Mouse (Mus musculus): ENCODE measurements around the gene Ptpn3.
A peak's percentile ranks its signal among the peaks of the same experiment; 100 is the strongest.

Ptpn3 gene

DNA sequence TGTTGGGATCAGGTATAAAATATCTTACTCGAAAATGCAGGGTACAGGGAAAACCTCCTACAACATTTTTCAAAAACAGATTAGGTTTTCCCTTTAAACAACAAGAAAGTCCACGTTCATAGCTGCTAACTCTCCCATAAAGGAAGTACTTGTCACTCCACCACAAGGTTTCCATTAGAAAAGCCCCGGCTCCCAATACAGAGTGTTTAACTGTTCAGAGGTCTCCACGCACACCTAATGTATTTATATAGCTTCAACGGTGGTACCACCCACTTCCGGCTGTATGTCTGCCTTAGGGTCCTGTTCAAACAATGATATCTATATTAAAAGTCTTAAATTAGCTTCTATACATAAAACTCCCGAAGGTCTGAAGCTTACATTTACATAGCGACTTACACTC is 39.2 kb downstream of the Ptpn3 start:
- DNase-seq, result no peak

DNA sequence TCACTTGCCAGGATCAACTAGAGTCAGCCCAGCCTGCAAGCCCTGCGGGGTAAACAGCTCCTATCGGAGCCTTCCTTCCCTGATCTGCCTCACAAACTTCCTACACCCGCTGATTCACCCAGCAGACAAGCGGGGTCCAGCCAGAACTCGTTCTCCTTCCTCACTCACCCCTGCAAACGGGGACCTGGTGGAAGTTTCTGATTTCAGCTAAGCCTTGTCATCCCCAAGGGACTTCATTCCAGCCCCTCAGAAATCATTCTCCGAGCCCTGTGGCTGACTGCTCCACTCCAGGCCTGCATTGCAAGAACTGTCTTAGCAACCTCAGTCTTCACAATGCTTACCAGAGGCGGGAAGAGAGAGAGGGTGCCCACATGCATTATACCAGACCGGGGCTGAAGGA is 39.8 kb downstream of the Ptpn3 start:
- no peak for DNase-seq

DNA sequence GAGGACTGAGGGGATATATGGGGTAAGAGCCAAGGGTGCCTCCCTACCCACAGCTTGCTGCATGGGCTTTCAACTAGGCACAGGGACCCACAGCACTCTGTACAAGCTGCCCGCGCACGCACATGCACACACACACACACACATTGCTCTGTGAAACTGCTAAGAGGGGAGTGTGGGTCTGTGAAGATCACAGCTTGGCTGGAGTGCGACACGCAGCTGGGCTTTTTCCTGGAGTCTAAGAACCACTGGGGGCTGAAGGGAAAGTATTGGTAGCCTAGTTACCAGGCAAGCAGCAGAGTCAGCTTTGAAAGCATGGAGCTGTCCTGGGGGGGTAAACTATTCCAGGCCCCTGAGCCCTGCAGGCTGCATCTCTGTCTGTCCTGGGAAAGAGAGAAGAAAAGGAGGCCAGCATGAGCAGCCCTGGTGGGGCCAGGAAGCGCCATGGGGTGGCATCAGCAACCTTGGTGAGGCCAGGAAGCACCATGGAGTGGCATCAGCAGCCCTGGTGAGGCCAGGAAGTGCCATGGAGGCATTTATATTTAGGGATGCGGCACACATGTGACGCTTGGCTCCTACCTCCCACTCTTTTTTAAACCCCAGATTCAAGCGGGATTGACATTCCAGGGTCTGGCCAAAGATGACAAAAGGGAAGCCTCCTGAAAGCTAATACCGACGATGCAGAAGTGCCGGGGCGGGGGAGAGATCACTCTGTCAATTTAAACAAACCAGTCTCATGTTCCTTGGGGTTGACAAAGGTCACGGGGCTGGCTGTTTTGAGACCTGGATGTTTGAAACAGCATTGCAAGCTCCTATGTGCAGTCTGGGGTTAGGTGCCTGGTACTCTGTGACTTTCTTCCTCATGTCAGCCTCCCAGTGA is 43.2 kb downstream of the Ptpn3 start:
- no peak for DNase-seq

DNA sequence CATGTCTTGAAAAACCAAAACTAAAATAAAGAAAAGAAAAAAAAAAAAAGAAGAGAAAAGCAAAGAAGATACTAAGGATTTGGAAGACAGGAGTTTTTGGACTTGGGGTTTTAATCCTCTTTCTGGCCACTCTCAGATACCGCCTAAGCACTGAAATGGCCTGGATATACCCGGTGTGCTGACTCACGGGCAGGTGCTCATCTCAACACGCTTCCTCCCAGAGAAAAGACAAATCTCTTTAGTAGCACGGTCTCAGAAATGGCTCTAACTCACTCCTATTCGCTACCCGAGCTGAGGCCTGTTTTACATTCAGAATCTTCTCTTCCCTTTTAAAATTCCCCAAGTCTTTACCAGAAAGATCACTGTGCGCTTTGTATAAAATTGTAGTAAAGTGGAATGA is 44.2 kb downstream of the Ptpn3 start:
- DNase-seq, result no peak

DNA sequence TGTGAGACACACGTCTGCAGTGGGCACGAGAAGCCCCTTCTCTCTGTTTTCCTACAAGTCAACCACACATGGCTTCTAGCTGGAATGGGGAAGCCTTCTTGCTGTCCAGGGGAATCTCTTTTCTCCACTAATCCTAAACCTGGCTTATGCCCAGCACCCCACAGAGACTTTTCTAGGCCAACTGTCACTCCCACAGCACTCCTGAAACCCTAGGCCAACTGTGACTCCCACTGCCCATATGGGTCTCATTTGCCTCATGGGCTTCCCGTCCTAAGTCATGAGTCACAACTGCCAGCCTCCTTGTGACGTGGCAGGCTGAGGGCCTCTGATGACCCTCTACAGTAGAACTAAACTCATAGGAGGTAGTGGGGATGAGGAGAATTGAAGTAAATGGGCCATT is 44.9 kb downstream of the Ptpn3 start:
- DNase-seq, result no peak

DNA sequence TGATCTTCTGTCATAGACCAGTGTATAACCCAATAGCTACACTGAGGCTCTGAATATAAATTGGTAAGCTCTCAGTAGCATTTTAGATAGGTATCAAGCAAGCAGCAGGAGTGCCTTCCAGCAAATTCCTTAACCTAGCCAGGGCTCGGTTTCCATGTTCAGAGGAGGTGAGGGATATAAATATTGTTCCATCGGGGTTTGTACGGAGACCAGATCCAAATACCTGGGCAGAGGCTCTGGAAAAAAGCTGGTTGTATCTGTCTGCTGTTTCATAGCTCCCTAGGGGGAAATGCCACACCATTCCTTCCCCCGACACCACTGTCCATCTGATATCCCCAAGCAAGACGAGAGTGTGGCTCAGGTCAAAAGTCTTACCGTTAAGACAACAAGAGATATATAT is 47.2 kb downstream of the Ptpn3 start:
- no peak for DNase-seq

DNA sequence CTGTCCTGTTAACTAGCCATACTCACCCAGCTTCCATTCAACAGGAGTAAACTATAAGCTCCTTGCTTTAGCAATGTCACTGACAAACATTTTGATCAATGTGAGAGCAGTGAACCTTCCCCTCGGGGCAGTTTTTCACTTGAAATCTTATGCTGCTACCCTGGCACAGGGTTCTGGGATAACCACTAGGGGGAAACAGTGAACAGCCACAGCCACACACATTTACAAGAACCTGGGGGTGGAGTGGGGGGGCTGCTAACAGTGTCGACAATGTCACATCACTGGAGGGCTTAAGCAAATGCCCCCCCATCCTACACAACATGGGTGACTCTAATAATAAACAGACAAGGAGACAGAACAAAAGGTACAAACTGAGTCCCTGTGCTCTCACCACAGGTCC is 51.0 kb downstream of the Ptpn3 start:
- DNase-seq, result peak; percentile 33

DNA sequence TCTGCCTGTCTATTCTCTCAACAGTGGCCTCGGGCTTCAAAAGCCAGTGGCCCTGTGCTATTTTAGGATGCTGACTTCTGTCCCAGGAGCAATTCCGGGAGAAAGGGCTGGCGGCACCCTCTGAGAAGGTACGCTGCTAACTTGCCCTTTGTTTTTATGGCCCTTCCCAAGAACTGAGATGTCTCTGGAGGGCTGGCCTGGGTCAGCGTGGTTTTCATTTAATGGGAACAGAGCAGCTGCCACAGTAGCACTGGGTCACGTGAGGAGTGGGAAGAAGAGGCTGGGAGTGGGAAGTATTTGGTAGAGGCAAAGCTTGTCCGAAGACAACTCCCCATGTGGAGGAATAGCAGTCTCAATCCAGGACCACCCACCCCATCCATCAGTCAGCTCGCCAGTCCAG is 52.5 kb downstream of the Ptpn3 start:
- no peak for DNase-seq

DNA sequence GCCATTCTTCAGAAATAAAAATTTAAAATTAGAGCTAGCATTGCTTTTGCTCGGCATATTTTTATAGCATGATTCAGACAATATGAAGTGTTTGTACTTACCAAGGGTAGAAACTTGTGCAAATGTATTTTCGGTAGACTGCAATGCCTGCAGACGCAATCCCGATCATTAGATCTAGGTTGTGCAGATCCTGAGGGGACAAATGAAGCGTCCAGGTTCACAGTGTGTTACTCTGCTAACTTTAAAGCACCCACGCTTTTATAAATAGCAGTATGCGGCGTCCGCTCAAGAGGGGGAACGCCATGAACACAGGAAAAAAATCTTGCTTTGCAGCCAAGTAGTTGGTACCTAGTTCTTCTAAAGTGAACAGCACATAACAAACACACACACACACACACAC is 56.8 kb downstream of the Ptpn3 start:
- no peak for DNase-seq

DNA sequence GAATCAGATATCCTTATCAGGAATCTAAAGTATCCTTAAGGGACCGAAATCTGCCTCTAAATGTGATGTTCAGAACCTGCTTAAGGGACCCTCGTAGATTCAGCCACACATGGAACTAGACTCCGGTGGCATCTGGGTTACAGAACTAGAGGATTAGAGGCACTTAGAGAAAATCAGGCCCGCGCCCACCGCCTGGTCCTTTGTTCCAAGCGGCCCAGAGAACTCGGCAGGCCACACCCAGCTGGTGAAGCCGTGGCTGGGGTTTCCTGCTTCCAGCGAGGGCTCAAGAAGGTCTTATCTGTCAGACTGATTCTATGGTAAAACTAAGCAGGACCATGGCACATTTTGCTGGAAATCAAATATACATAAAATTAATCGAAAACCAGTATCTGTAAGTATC is 58.3 kb downstream of the Ptpn3 start:
- DNase-seq, result no peak

DNA sequence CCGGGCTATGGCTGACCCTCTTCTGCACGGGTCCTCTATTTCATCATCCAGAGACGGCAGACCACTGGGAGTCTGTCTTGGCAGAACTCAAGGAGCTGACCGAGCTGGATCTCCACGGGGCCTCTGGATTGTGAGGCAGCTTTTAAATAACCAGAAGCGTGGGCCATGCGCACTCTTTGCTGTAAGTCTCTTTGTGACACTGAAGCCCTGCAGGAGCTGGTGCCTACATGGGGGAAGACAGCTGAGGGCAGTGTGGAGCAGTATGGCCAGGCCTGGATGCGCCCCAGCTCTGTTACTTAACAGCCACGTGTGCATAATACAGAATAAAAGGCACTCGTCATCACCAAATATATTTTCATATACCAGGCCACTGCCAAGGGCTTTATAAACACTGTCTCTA is 60.7 kb downstream of the Ptpn3 start:
- DNase-seq, result no peak

DNA sequence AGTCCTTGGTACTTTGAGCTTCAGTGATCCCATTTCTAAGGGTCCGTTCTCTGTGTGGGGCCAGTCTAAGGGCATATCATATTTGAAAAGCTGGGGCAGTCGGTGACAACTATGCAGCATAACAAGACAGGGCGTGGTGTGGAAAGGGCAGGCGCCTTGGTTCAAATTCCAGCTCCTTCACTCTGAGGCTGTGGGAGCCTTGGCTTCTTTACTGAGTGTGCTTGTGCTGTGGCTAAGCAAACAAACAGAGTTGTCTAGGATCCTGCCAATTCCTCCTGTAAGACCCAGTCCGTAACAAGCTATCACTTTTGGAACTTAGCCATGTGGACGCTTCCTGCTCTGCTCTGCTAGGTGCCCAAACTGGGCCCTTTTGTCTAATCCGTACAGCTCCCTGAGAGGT is 61.5 kb downstream of the Ptpn3 start:
- no peak for DNase-seq

DNA sequence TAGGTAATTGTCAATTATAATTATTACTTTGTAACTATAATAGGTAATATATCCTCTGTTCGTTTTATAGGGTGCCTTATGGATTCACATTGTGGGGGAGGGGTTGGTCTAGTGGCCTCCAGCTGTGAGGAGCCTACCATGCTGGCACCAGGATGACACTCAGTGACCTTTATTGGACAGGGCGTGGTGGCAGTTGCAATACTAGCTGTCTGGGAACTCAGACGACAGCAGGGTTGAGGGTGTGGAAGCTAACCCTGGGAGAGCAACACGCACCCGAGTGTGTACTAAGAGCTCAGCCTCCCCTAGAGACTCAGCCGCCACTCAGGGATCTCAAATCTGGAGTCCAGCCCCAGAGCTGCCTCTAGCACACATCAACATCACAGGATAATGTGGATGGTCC is 62.5 kb downstream of the Ptpn3 start:
- no peak for DNase-seq

DNA sequence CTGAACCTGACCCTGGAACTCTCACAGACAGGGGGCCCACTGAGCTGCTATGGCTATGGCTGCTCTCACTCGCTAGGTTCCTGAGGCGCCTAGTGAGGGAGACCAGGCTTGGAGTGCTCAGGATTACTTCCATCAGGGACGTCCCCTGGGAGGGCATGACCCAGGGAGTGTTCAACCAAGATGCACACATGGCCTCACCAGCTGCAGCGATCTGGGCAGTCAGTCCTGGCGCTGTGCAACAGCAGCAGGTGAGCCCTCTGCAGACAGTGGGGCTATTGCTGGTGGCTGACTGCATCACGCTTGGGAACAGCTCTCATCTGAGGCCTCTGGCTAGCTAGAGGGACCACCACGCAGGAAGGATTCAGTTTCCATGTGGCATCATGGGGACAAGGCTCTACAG is 63.5 kb downstream of the Ptpn3 start:
- DNase-seq, result no peak

DNA sequence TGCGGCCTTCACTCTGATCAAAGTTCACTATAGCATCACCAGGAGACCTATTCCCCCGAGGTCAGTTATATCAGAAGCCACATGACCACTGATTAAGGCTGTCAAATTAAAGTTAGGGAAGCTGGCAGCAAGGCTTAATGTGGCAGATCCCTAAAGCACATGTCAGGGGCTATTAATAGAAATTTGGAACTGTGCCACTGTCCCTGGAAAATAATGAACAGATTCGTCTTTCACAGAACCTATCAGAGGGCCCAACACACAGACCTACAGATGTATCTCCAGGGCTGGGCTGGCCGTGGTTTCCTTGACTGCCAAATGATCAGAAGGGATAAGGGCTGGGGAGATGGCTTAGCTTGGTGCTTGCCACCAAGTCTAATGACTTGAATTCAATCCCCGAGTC is 65.1 kb downstream of the Ptpn3 start:
- no peak for DNase-seq

DNA sequence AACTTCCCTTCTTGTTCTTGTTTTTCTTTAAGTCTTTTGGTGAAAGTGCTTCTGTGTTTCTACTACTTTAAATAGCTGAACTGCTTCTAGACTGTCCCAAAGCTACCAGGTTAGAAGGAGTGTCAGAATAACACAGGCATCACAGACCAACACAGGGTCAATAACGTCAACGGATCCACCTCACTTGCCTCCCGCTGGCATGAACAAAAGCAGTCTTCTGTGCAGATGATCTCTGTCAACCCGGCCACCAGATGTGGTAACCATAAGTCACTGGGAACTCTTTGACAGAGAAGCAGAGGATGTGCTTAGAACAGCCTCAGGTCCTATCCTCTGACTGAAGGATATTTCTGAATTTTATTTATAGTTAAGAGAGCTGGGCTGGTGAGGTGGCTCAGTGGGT is 65.9 kb downstream of the Ptpn3 start:
- DNase-seq, result no peak

DNA sequence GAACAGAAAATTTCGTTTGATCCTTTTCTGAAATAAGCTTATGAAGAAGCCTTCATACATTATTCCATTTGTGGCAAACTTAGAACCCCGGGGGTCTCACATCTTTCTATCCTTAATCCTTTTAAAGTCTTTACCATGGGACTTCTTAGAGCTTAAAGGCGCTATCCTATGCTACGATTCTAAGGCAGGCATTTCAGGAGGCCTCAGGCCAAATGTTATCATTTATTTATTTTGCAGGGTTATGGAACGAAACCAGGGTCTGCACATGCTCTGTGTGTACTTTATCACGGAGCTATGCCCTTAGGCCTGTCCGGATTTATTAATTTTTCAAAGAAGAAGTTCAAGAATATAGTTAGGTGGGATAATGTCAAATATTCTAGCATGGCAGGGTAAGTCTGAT is 67.3 kb downstream of the Ptpn3 start:
- no peak for DNase-seq

DNA sequence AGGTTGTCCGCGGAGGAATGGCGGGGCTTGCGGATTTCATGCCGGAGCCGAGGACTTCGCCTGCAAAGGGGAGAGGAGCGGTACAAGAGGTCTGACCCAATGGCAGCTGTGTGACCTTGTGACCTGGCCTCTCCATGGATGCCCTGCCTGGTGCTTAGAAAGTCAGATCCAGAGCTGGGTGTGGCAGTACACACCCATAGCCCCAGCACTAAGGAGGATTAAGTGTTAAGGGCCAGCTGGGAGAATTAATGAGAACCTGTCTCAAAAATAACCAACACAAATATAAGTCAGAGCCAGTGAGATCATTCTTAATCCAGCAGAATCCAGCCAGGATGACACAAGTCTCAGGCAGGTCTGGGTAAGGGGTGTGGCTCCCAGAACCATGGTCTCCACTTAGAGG is 69.2 kb downstream of the Ptpn3 start:
- DNase-seq, result no peak

DNA sequence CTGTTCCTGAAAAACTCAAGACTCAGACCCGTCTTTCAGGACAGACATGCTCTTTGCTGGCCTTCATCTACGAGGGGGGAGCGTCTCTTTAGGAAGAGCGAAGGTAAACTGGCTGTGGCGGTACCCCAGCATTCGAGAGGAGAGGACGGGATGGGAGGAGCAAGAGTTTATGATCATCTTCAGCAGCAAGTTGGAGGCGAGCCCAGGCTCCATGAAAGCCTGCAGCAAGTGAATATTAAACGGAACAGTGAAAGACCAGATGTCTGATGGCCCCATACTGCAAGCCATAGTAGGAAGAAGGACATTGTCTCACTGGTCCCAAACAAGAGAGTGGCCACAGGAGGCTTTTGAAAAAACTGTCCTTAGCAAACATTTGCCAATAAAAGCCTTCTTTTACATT is 70.3 kb downstream of the Ptpn3 start:
- DNase-seq, result no peak

DNA sequence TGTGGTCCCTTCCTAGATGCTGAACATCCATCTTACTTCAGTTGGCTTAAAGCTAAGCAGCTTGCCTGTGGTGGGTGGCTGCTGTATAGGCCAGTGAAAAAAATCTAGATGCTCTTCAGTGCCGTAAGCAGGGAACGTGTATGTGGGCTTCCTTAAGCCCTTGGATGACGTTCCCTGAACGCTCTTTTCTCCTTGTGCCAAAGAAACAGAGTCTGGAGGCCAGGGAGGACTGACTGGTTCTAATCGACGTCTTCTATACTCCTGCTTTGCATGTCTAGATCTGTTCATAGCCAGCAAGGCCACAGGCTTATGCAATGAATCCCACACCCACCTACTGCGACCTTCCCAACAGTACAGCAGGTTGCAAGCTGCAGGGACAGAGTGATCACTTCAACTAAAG is 71.3 kb downstream of the Ptpn3 start:
- DNase-seq, result no peak

DNA sequence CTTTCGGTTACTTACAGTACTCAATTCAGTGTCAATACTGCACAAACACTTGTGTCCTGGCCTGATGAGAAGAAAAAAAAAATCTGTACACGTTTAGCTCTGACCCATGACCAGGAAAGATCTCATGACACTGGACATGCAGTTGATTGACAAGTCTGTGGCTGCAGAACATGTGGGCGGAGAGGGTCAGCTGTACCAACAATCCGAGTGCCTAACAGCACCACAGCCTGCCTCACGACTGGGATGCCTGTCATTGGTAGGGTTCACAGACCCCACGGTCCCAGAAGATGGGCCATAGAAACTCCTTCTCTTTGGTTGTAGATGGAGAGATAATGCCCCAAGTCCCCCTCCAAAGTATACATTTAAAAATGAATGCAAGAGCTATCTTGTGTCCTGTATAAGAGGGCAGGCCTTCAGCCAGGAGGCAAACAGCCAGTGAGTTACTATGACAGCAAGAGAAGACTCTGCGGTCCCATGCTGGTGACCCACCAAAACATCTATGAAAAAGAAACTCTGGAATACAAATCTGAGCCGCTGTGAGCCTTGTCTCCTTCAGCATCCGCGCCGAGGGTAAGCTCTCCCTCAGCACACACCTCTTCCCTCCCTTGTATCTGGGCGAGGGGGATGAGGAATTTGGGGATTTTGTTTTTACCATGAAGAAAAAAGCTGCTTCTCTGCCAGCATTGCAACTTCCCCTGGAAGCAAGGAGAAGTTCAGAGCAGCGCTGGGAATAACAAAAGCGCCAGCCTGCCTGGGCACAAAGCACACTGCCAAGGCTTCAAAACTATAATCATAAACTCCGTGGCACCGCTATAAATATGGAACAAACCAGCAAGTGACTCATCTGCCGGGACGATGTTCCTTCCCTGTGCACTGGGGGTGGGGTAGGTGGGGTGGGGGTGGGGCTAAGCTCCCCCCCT is 72.8 kb downstream of the Ptpn3 start:
- DNase-seq, result no peak

DNA sequence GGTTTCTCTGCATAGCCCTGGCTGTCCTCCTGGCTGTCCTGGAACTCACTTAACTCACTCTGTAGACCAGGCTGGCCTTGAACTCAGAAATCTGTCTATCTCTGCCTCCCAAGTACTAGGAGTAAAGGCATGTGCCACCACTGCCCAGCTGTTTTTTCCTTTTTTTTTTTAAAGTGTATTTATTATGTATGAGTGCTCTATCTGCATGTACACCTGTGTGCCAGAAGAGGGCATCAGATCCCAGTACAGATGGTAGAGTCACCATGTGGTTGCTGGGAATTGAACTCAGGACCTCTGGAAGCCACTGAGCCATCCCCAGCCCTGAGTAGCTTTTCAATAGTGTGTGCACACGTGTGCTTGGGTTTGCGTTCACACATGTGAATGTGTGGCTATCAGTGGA is 76.9 kb downstream of the Ptpn3 start:
- DNase-seq, result no peak

DNA sequence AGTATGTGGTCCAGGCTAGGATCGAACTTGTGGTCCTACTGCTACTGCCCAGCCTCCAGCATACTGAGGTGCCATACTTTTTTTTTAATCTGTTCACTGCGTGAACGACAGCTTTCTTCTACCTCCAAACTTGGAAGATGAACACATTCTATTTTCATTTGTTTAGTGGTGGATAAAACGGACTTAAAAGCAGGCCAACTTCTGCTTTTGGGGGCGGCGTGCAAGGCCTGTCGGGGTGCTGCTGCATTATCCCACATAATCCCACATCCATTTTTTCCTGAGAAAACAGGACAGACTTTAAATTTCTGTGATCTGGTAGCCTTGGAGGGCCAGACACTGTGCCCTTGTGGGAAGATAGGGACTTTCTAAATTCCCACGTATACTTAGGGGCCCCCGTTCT is 83.9 kb downstream of the Ptpn3 start:
- no peak for DNase-seq

DNA sequence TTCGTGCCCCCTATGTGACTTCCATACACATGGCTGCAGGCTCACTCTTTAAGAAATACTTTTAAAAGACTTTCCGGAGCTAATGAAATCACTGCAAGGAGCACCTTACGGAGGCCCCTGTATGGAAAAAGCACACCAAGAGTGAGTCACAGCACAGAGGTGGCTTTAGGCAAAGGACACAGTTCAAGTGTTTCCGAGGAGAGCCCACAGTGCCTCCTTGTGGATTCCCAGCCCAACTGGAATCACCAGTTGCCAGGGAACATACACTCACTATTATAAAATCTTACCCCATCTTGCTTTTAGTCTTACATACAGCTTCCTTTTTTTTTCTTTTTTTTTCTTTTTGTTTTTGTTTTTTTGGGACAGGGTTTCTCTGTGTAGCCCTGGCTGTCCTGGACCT is 85.1 kb downstream of the Ptpn3 start:
- no peak for DNase-seq
